ENCODE assay signal across 15 mouse cellular contexts in the genomic region with DNA sequence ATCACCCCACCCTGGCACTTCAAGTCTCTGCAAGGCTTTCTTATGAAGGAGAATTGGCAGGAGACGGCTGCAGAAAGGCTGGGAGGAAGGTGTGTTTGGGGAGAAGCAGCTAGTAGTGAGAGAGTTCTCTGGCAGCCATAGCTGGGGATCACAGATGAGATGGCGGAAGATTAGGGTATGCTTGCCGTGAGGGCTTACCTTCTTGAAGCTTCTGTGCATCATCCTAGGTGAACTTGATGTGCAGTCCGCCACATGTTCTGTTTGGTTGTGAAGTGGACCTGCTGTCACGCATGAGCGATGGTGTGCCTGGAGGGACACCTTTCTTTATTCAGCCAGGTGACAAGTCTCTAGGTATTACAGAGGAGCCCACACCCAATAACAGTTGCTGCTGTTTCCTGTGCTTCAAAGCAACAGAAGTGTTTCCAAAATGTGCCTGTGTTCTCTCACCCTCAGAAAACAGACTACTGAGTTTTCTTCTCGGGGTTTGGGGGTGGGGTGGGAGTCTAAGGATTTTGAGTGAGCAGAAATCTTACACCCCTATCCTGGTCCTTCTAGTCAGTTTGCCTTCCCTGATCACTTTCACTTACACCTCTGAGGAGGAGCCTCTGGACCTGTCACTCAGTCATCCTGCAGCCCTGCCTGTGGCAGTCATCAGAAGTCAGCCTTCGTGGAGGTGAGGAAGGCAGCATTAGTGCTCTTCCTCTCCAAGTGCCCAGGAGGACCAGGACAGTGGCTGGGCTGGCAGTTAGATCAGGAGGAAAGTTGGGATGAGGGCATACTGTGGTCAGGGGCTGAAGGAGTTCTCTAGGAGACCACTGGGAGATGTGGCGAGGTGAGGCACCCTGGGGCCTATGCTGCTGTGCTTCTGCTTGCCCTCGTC. TPM values are rescaled to one million over a fixed set of nuclear protein-coding genes. Genes with fewer than 3 reads are reported as not detected.
DNase-seq lines count a peak whose midpoint lies in the region; ATAC-seq and TF ChIP-seq lines count a peak whose summit lies in the region.
"Had no signal": no experiment of that assay in that cellular context is flagged by ENCODE, and none has a peak within 500 bp of the region (broad histone marks: within the 10 kb centered on the region; RNA-seq: fewer than 3 reads in every experiment).

No protein-coding gene starts in this region.

- 70% methylated on average over 10 of the region's 10 CpGs for WGBS in liver, embryonic 13.5 days (ENCODE audit: insufficient replicate concordance)
- WGBS in intestine, postnatal 0 days = 83% methylated on average over 10 of the region's 10 CpGs

- no peak for ATAC-seq in liver, embryonic 13.5 days (ENCODE audit: low read depth)
- ATAC-seq in intestine, postnatal 0 days = no peak
- ATAC-seq: forebrain, embryonic 14.5 days; intestine, embryonic 15.5 days had no signal

- no peaks in the 10 kb centered on the region; the same call in 1 of the 2 replicates for H3K36me3 ChIP-seq in liver, embryonic 13.5 days
- H3K36me3 ChIP-seq in intestine, postnatal 0 days (ENCODE audit: control insufficient read depth, insufficient read depth) = no peaks in the 10 kb centered on the region
- H3K36me3 ChIP-seq: intestine, embryonic 15.5 days; stomach, embryonic 15.5 days had no signal

- H3K4me1 ChIP-seq in liver, embryonic 13.5 days (replicated peaks) = peaks cover 74% of the 10 kb centered on the region
- peaks cover 14% of the 10 kb centered on the region for H3K4me1 ChIP-seq in intestine, postnatal 0 days (replicated peaks; ENCODE audit: control insufficient read depth, insufficient read depth, low read length)

- H3K9me3 ChIP-seq in liver, embryonic 13.5 days (replicated peaks) = no peaks in the 10 kb centered on the region
- no peaks in the 10 kb centered on the region for H3K9me3 ChIP-seq in intestine, postnatal 0 days (ENCODE audit: control insufficient read depth)
- H3K9me3 ChIP-seq: intestine, embryonic 15.5 days; stomach, embryonic 15.5 days had no signal

- peak overlapping the region; percentile 93; the same call in 1 of the 2 replicates for H3K9ac ChIP-seq in liver, embryonic 13.5 days
- no peak overlapping the region for H3K9ac ChIP-seq in intestine, postnatal 0 days (ENCODE audit: low read depth, low read length)
- H3K9ac ChIP-seq: stomach, embryonic 15.5 days had no signal

- H3K27ac ChIP-seq in liver, embryonic 13.5 days = peak overlapping the region; percentile 81
- H3K27ac ChIP-seq in intestine, postnatal 0 days (ENCODE audit: low read depth, low read length) = no peak overlapping the region; the same call in none of the 2 replicates

- TF ChIP-seq CTCF in intestine, postnatal 0 days (IDR thresholded peaks at IDR 0.05; ENCODE audit: low read depth) = no peak

- DNase-seq in heart, adult 11 months = peak; percentile 91
- no peak for DNase-seq in heart, adult 8-10 months (ENCODE audit: low spot score)
- peak; percentile 3 for DNase-seq in right cerebral cortex, postnatal 25 days
- no peak for DNase-seq in right cerebral cortex, postnatal 14 days
- no peak for DNase-seq in liver, embryonic 13.5 days
- DNase-seq in thymus, postnatal 36 days = peak; percentile 45 to 56
- DNase-seq in urinary bladder, adult 18-20 months (ENCODE audit: low spot score in 2 of 2) = no peak
- DNase-seq: adrenal gland, postnatal 36 days; cerebellum, adult 2 months; lung, postnatal 14 days; retina, postnatal 1 day had no signal

- 0 out of 2 replicates have a peak overlapping the region, but pooled peaks have one; percentile 36 for H3K4me2 ChIP-seq in liver, embryonic 13.5 days
- no peak overlapping the region for H3K4me2 ChIP-seq in intestine, postnatal 0 days (replicated peaks; ENCODE audit: low read depth)
- H3K4me2 ChIP-seq: stomach, embryonic 15.5 days had no signal

- H3K4me3 ChIP-seq in liver, embryonic 13.5 days (replicated peaks) = no peak overlapping the region
- no peak overlapping the region for H3K4me3 ChIP-seq in intestine, postnatal 0 days (ENCODE audit: low read depth, low read length)
- H3K4me3 ChIP-seq: intestine, embryonic 15.5 days; stomach, embryonic 15.5 days had no signal

- H3K27me3 ChIP-seq in liver, embryonic 13.5 days = no peaks in the 10 kb centered on the region
- H3K27me3 ChIP-seq in intestine, postnatal 0 days (replicated peaks; ENCODE audit: control insufficient read depth, insufficient read depth, low read length) = no peaks in the 10 kb centered on the region
- H3K27me3 ChIP-seq: intestine, embryonic 15.5 days; stomach, embryonic 15.5 days had no signal

RNA-seq across cellular contexts. Expression of a gene that starts 2.8 kb away (rescaled TPM):
- total RNA-seq in heart, adult 8-10 months (2022) = 100 to 1,000 TPM in 3 of 4 experiments, 10 to 100 TPM in 1; 98.1 to 113 (median 107) TPM
- 5.3 and 5.4 TPM in 2 replicates for polyA plus RNA-seq in liver, embryonic 13.5 days (2015; fragmentation: Nextera tagmentation; extraction: Ambion mirVana)
- 6.1 and 6.3 TPM in 2 replicates for polyA plus RNA-seq in intestine, postnatal 0 days (2015; fragmentation: Nextera tagmentation; extraction: Ambion mirVana)

Comparison
In these comparisons a context has a peak if more than half of its experiments do, and no peak if none do; other contexts are left out.
1. DNase-seq: peak in heart, adult 11 months (single experiment), right cerebral cortex, postnatal 25 days (single experiment) and thymus, postnatal 36 days (2 of 2); none in heart, adult 8-10 months (single experiment), right cerebral cortex, postnatal 14 days (single experiment), liver, embryonic 13.5 days (single experiment) and urinary bladder, adult 18-20 months (0 of 2).